Mouse (Mus musculus): ENCODE results near the gene Erp29. TPM values are rescaled to one million over a fixed set of nuclear protein-coding genes. Genes with fewer than 3 reads are reported as not detected.

The Erp29 gene
- polyA plus RNA-seq, 1 experiment, result 109 TPM

GRCm38 (mm10) chr5:121477680-121478079 lies 25.4 kb upstream of the Erp29 start:
- no peak for TF ChIP-seq MAX (IDR thresholded peaks at IDR 0.05)
- TF ChIP-seq USF1 (IDR thresholded peaks at IDR 0.05; ENCODE audit: low read depth), result no peak
- no peak for TF ChIP-seq MYOG (IDR thresholded peaks at IDR 0.05; ENCODE audit: control insufficient read depth, extremely low read depth, insufficient read length)
- no peak for TF ChIP-seq CEBPB (IDR thresholded peaks at IDR 0.05; ENCODE audit: low read depth)
- no peak for TF ChIP-seq FOSL1 (IDR thresholded peaks at IDR 0.05; ENCODE audit: insufficient read depth, low read length, poor library complexity, severe bottlenecking)
- TF ChIP-seq CTCF (IDR thresholded peaks at IDR 0.05; ENCODE audit: control insufficient read depth, insufficient read depth, insufficient read length), result no peak
- no peak for TF ChIP-seq MYOD1 (IDR thresholded peaks at IDR 0.05; ENCODE audit: control insufficient read depth, insufficient read length, low read depth)
- Histone ChIP-seq H3K79me2 (ENCODE audit: control insufficient read depth, insufficient read depth) (no peaks in the 10 kb centered on the region), H3K27me3 (ENCODE audit: control insufficient read depth, insufficient read depth, insufficient read length) (peaks cover 12% of the 10 kb centered on the region), H3K79me3 (ENCODE audit: low read depth) (no peaks in the 10 kb centered on the region), H3K36me3 (ENCODE audit: control insufficient read depth, insufficient read depth) (no peaks in the 10 kb centered on the region), H3K4me3 (ENCODE audit: insufficient read depth, poor library complexity, severe bottlenecking) (no peak overlapping the region), H3ac (ENCODE audit: control insufficient read depth, insufficient read length, low read depth) (no peak overlapping the region)

- TF ChIP-seq MYOD1 (IDR thresholded peaks at IDR 0.05; ENCODE audit: control insufficient read depth, insufficient read length, low read depth), result no peak
- TF ChIP-seq CTCF (IDR thresholded peaks at IDR 0.05; ENCODE audit: control insufficient read depth, insufficient read depth, insufficient read length), result no peak
- TF ChIP-seq USF1 (IDR thresholded peaks at IDR 0.05; ENCODE audit: low read depth), result no peak
- no peak for TF ChIP-seq MAX (IDR thresholded peaks at IDR 0.05)
- TF ChIP-seq CEBPB (IDR thresholded peaks at IDR 0.05; ENCODE audit: low read depth), result no peak
- H3K27me3 ChIP-seq (ENCODE audit: control insufficient read depth, insufficient read depth, insufficient read length), result no peaks in the 10 kb centered on the region
- no peaks in the 10 kb centered on the region for H3K36me3 ChIP-seq (ENCODE audit: control insufficient read depth, insufficient read depth)
- no peak overlapping the region for H3K4me3 ChIP-seq (ENCODE audit: insufficient read depth, poor library complexity, severe bottlenecking)
- H3K79me3 ChIP-seq (ENCODE audit: low read depth), result no peaks in the 10 kb centered on the region
- H3K79me2 ChIP-seq (ENCODE audit: control insufficient read depth, insufficient read depth), result no peaks in the 10 kb centered on the region
- H3ac ChIP-seq (ENCODE audit: control insufficient read depth, insufficient read length, low read depth), result no peak overlapping the region
Observed at GRCm38 (mm10) chr5:121476040-121476439, 23.7 kb upstream of the Erp29 start.

GRCm38 (mm10) chr5:121474610-121475009 lies 22.3 kb upstream of the Erp29 start:
- Histone ChIP-seq H3K36me3 (ENCODE audit: control insufficient read depth, insufficient read depth) (no peaks in the 10 kb centered on the region), H3K27me3 (ENCODE audit: control insufficient read depth, insufficient read depth, insufficient read length) (no peaks in the 10 kb centered on the region), H3K79me2 (ENCODE audit: control insufficient read depth, insufficient read depth) (no peaks in the 10 kb centered on the region), H3ac (ENCODE audit: control insufficient read depth, insufficient read length, low read depth) (no peak overlapping the region), H3K79me3 (ENCODE audit: low read depth) (no peaks in the 10 kb centered on the region), H3K4me3 (ENCODE audit: insufficient read depth, poor library complexity, severe bottlenecking) (no peak overlapping the region)
- TF ChIP-seq CEBPB (IDR thresholded peaks at IDR 0.05; ENCODE audit: low read depth) (no peak), FOSL1 (IDR thresholded peaks at IDR 0.05; ENCODE audit: insufficient read depth, low read length, poor library complexity, severe bottlenecking) (no peak), MYOG (IDR thresholded peaks at IDR 0.05; ENCODE audit: control insufficient read depth, extremely low read depth, insufficient read length) (no peak), USF1 (IDR thresholded peaks at IDR 0.05; ENCODE audit: low read depth) (no peak), CTCF (IDR thresholded peaks at IDR 0.05; ENCODE audit: control insufficient read depth, insufficient read depth, insufficient read length) (no peak), MYOD1 (IDR thresholded peaks at IDR 0.05; ENCODE audit: control insufficient read depth, insufficient read length, low read depth) (no peak), MAX (IDR thresholded peaks at IDR 0.05) (no peak)

- Histone ChIP-seq H3ac (ENCODE audit: control insufficient read depth, insufficient read length, low read depth) (no peak overlapping the region), H3K36me3 (ENCODE audit: control insufficient read depth, insufficient read depth) (no peaks in the 10 kb centered on the region), H3K79me2 (ENCODE audit: control insufficient read depth, insufficient read depth) (no peaks in the 10 kb centered on the region), H3K27me3 (ENCODE audit: control insufficient read depth, insufficient read depth, insufficient read length) (peaks cover 4% of the 10 kb centered on the region), H3K4me3 (ENCODE audit: insufficient read depth, poor library complexity, severe bottlenecking) (no peak overlapping the region), H3K79me3 (ENCODE audit: low read depth) (no peaks in the 10 kb centered on the region)
- TF ChIP-seq MYOD1 (IDR thresholded peaks at IDR 0.05; ENCODE audit: control insufficient read depth, insufficient read length, low read depth) (no peak), CEBPB (IDR thresholded peaks at IDR 0.05; ENCODE audit: low read depth) (no peak), USF1 (IDR thresholded peaks at IDR 0.05; ENCODE audit: low read depth) (no peak), MAX (IDR thresholded peaks at IDR 0.05) (no peak), FOSL1 (IDR thresholded peaks at IDR 0.05; ENCODE audit: insufficient read depth, low read length, poor library complexity, severe bottlenecking) (no peak)
Observed at GRCm38 (mm10) chr5:121472411-121472810, 20.1 kb upstream of the Erp29 start.

GRCm38 (mm10) chr5:121469566-121469965 lies 17.3 kb upstream of the Erp29 start:
- Histone ChIP-seq H3K79me3 (ENCODE audit: low read depth) (no peaks in the 10 kb centered on the region), H3K4me3 (ENCODE audit: insufficient read depth, poor library complexity, severe bottlenecking) (no peak overlapping the region), H3K27me3 (ENCODE audit: control insufficient read depth, insufficient read depth, insufficient read length) (peaks cover 10% of the 10 kb centered on the region), H3ac (ENCODE audit: control insufficient read depth, insufficient read length, low read depth) (no peak overlapping the region), H3K79me2 (ENCODE audit: control insufficient read depth, insufficient read depth) (no peaks in the 10 kb centered on the region), H3K36me3 (ENCODE audit: control insufficient read depth, insufficient read depth) (no peaks in the 10 kb centered on the region)
- TF ChIP-seq MAX (IDR thresholded peaks at IDR 0.05) (no peak), MYOG (IDR thresholded peaks at IDR 0.05; ENCODE audit: control insufficient read depth, extremely low read depth, insufficient read length) (no peak), CTCF (IDR thresholded peaks at IDR 0.05; ENCODE audit: control insufficient read depth, insufficient read depth, insufficient read length) (no peak), CEBPB (IDR thresholded peaks at IDR 0.05; ENCODE audit: low read depth) (no peak)

- H3K36me3 ChIP-seq (ENCODE audit: control insufficient read depth, insufficient read depth), result no peaks in the 10 kb centered on the region
- H3K79me3 ChIP-seq (ENCODE audit: low read depth), result no peaks in the 10 kb centered on the region
- H3ac ChIP-seq (ENCODE audit: control insufficient read depth, insufficient read length, low read depth), result no peak overlapping the region
- H3K4me3 ChIP-seq (ENCODE audit: insufficient read depth, poor library complexity, severe bottlenecking), result no peak overlapping the region
- H3K79me2 ChIP-seq (ENCODE audit: control insufficient read depth, insufficient read depth), result no peaks in the 10 kb centered on the region
- no peak for TF ChIP-seq MYOD1 (IDR thresholded peaks at IDR 0.05; ENCODE audit: control insufficient read depth, insufficient read length, low read depth)
- TF ChIP-seq CTCF (IDR thresholded peaks at IDR 0.05; ENCODE audit: control insufficient read depth, insufficient read depth, insufficient read length), result no peak
- TF ChIP-seq MAX (IDR thresholded peaks at IDR 0.05), result no peak
- no peak for TF ChIP-seq CEBPB (IDR thresholded peaks at IDR 0.05; ENCODE audit: low read depth)
- no peak for TF ChIP-seq USF1 (IDR thresholded peaks at IDR 0.05; ENCODE audit: low read depth)
- TF ChIP-seq FOSL1 (IDR thresholded peaks at IDR 0.05; ENCODE audit: insufficient read depth, low read length, poor library complexity, severe bottlenecking), result no peak
- peaks cover 21% of the 10 kb centered on the region for H3K27me3 ChIP-seq (ENCODE audit: control insufficient read depth, insufficient read depth, insufficient read length)
Observed at GRCm38 (mm10) chr5:121463601-121464250, 11.4 kb upstream of the Erp29 start.
